Mouse (Mus musculus): Measurements from ENCODE around the gene Msantd1.

The Msantd1 gene

DNA sequence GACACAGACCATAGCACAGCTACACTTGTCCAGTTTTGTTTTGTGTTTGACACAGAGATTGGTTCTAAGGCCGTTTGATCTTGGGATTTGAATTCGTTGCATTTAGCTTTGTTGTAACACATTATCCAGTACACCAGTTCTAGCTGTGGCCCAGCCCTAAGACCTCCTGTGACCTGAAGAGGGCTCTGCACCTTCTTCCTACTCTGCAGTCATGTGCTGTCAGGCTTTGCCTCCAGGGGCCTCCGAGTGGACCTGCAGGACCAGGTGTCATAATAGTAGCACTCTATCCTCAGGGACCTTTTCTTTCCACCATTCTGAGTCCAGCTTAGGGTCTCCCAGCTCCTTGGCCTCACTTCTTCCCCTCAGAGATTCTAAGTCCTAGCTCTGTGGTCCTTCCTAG is 64.7 kb downstream of the Msantd1 start:
- no peak for DNase-seq (ENCODE audit: low spot score)
